Mouse (Mus musculus): ENCODE data around the gene Fbxo2. TPM values are rescaled to one million over a fixed set of nuclear protein-coding genes. Genes with fewer than 3 reads are reported as not detected.
"Not testable (repeated sequence)": the region's sequence is repeated elsewhere in the genome, so short reads cannot be mapped to it uniquely, and the experiment has no call there.

Gene Fbxo2
- polyA plus RNA-seq, 1 experiment from 2014 or later = 0.44 TPM

DNA sequence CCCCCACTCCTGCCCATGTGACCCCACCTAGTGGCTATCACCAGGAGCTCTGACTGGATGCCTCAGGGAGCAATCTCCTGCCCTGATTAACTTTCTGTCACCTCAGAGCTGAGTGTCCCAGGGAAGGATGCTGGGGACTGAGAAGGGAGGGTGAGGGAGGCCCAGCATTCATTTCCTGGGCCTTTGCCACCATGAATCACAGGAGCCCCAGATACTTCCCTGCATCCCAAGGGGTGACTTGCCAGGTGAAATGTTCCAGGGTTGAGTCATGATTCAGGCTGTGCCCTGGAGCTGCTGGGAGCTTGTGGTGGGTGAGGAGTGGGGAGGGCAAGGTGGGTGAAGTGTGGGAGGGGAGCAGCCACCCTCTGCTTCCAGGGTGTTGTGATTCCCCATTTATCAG, 17.3 kb downstream of the Fbxo2 start:
- ATAC-seq = no peak
- Histone ChIP-seq H3K36me3 (ENCODE audit: control insufficient read depth, insufficient read depth) (no peaks in the 10 kb centered on the region), H3K27me3 (replicated peaks; ENCODE audit: control insufficient read depth, insufficient read depth, low read length) (peaks cover 36% of the 10 kb centered on the region), H3K9ac (ENCODE audit: low read depth, low read length) (no peak overlapping the region), H3K4me2 (replicated peaks; ENCODE audit: low read depth) (no peak overlapping the region), H3K4me3 (ENCODE audit: low read depth, low read length) (no peak overlapping the region), H3K4me1 (replicated peaks; ENCODE audit: control insufficient read depth, insufficient read depth, low read length) (no peaks in the 10 kb centered on the region), H3K9me3 (ENCODE audit: control insufficient read depth) (no peaks in the 10 kb centered on the region), H3K27ac (ENCODE audit: low read depth, low read length) (no peak overlapping the region)
- TF ChIP-seq CTCF (IDR thresholded peaks at IDR 0.05; ENCODE audit: low read depth) = no peak

DNA sequence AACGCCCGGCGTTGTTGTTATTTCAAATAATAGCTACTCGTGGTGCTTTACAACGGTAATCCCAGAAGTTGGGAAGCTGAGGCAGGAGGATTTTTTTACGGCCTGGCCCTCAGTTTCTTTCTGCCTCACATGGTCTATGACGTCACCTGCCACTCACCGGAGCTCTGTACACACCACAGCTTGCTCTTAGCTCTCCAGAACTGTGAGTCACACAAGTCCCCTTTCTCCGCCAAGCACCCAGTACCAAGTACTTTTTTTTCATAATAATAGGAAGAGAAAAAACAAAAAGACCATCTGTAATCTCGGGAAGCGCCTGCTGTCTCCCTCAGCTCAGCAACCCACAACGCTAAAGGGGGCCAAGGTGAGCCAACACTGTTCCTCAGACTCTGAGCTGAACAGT, 21.1 kb downstream of the Fbxo2 start:
- Histone ChIP-seq H3K4me2 (replicated peaks; ENCODE audit: low read depth) (no peak overlapping the region), H3K9ac (ENCODE audit: low read depth, low read length) (no peak overlapping the region), H3K36me3 (ENCODE audit: control insufficient read depth, insufficient read depth) (no peaks in the 10 kb centered on the region), H3K27ac (ENCODE audit: low read depth, low read length) (no peak overlapping the region), H3K27me3 (replicated peaks; ENCODE audit: control insufficient read depth, insufficient read depth, low read length) (no peaks in the 10 kb centered on the region), H3K4me1 (replicated peaks; ENCODE audit: control insufficient read depth, insufficient read depth, low read length) (no peaks in the 10 kb centered on the region), H3K4me3 (ENCODE audit: low read depth, low read length) (no peak overlapping the region), H3K9me3 (ENCODE audit: control insufficient read depth) (no peaks in the 10 kb centered on the region)
- no peak for ATAC-seq
- no peak for TF ChIP-seq CTCF (IDR thresholded peaks at IDR 0.05; ENCODE audit: low read depth)
- WGBS = 87% methylated on average over 12 of the region's 12 CpGs

DNA sequence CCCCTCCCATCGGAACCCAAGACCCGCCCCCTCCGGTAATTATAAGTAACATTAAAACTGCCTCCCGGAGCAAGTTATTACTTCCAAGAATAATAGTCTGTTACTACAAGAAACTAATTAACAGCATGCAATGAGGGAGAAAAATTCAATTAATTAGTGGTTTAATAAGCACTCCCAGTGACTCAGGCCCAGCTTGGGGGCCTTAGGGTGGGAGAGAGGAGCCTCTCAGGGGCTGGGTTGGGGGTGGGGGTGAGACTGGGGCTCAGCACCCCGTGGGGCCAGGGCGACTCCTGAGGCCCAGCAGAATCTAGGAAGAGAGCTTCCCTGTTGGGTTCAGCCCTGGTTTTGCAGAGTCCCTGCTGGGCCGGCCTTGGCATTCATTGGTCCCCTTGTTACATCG, 21.9 kb downstream of the Fbxo2 start:
- H3K4me2 ChIP-seq (replicated peaks; ENCODE audit: low read depth) = no peak overlapping the region
- H3K4me1 ChIP-seq (replicated peaks; ENCODE audit: control insufficient read depth, insufficient read depth, low read length) = no peaks in the 10 kb centered on the region
- no peaks in the 10 kb centered on the region for H3K9me3 ChIP-seq (ENCODE audit: control insufficient read depth)
- WGBS = 33% methylated on average over 8 of the region's 8 CpGs
- no peak for ATAC-seq
- H3K36me3 ChIP-seq (ENCODE audit: control insufficient read depth, insufficient read depth) = no peaks in the 10 kb centered on the region
- H3K27me3 ChIP-seq (replicated peaks; ENCODE audit: control insufficient read depth, insufficient read depth, low read length) = no peaks in the 10 kb centered on the region
- no peak overlapping the region for H3K27ac ChIP-seq (ENCODE audit: low read depth, low read length)
- TF ChIP-seq CTCF (IDR thresholded peaks at IDR 0.05; ENCODE audit: low read depth) = no peak
- no peak overlapping the region for H3K4me3 ChIP-seq (ENCODE audit: low read depth, low read length)
- H3K9ac ChIP-seq (ENCODE audit: low read depth, low read length) = no peak overlapping the region

DNA sequence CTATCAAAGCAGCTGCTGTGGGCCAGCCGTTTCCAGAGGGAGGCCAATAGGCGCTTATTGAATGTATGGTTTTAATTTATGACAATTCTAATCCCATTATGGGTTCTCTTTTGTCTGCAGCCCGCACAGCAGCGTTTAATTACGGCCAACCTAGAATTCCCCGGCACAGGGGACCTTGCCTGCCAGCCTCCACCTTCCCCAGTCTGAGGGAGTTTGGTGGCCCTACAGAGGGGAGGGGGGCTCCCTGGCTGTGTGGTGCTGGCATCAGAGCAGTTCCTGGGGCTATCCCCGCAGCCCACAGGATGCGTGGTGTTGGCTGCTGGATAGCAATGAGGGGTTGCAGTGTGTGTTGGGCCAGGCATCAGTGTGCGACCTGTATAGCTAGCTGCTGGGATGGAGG, 24.1 kb downstream of the Fbxo2 start:
- Histone ChIP-seq H3K27ac (ENCODE audit: low read depth, low read length) (no peak overlapping the region), H3K27me3 (replicated peaks; ENCODE audit: control insufficient read depth, insufficient read depth, low read length) (no peaks in the 10 kb centered on the region), H3K36me3 (ENCODE audit: control insufficient read depth, insufficient read depth) (no peaks in the 10 kb centered on the region), H3K4me2 (replicated peaks; ENCODE audit: low read depth) (no peak overlapping the region), H3K9ac (ENCODE audit: low read depth, low read length) (no peak overlapping the region), H3K4me1 (replicated peaks; ENCODE audit: control insufficient read depth, insufficient read depth, low read length) (no peaks in the 10 kb centered on the region), H3K9me3 (ENCODE audit: control insufficient read depth) (no peaks in the 10 kb centered on the region), H3K4me3 (ENCODE audit: low read depth, low read length) (no peak overlapping the region)
- no peak for ATAC-seq
- WGBS = 69% methylated on average over 9 of the region's 9 CpGs
- TF ChIP-seq CTCF (IDR thresholded peaks at IDR 0.05; ENCODE audit: low read depth) = no peak

DNA sequence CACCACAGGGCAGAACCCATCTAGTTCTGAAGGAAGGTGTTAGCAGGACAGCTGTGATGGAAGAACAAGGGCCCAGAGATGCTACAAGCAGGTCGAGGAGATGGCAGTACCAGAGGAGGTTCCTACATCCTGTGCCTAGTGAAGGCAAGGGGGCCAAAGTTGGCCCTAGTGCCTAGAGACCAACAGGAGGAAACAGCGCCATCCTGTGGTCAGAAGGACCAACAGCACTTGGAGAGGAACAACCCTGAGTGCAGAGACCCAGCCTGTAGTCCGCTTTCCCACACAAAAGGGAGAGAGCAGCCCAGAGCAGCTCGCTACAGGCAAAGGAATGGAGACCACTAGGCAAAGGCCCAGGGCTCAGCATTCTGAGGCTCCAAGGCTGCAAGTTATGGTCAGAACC, 25.4 kb downstream of the Fbxo2 start:
- ATAC-seq = no peak
- no peak overlapping the region for H3K27ac ChIP-seq (ENCODE audit: low read depth, low read length)
- WGBS = 58% methylated on average over 4 of the region's 4 CpGs
- H3K36me3 ChIP-seq (ENCODE audit: control insufficient read depth, insufficient read depth) = no peaks in the 10 kb centered on the region
- no peak overlapping the region for H3K4me3 ChIP-seq (ENCODE audit: low read depth, low read length)
- no peak overlapping the region for H3K4me2 ChIP-seq (replicated peaks; ENCODE audit: low read depth)
- H3K9ac ChIP-seq (ENCODE audit: low read depth, low read length) = no peak overlapping the region
- TF ChIP-seq CTCF (IDR thresholded peaks at IDR 0.05; ENCODE audit: low read depth) = peak; percentile 14; the same call in 1 of the 2 replicates
- no peaks in the 10 kb centered on the region for H3K4me1 ChIP-seq (replicated peaks; ENCODE audit: control insufficient read depth, insufficient read depth, low read length)
- H3K9me3 ChIP-seq (ENCODE audit: control insufficient read depth) = no peaks in the 10 kb centered on the region
- no peaks in the 10 kb centered on the region for H3K27me3 ChIP-seq (replicated peaks; ENCODE audit: control insufficient read depth, insufficient read depth, low read length)

DNA sequence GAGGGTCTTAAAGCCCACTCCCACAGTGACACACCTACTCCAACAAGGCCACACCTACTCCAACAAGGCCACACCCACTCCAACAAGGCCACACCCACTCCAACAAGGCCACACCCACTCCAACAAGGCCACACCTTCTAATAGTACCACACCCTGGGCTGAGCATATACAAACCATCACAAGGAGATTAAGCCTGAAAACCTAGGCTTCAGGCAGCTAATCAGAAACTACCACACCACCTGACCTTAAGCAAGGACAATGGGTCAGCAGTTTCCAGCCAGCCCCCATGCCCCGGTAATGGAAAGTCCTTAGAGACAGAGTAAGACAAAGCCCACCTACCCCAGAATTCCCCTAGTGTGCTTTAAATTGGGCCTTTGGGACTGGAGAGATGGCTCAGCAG, 28.3 kb downstream of the Fbxo2 start:
- ATAC-seq = not testable (repeated sequence)
- 92% methylated on average over 1 of the region's 1 CpGs for WGBS

DNA sequence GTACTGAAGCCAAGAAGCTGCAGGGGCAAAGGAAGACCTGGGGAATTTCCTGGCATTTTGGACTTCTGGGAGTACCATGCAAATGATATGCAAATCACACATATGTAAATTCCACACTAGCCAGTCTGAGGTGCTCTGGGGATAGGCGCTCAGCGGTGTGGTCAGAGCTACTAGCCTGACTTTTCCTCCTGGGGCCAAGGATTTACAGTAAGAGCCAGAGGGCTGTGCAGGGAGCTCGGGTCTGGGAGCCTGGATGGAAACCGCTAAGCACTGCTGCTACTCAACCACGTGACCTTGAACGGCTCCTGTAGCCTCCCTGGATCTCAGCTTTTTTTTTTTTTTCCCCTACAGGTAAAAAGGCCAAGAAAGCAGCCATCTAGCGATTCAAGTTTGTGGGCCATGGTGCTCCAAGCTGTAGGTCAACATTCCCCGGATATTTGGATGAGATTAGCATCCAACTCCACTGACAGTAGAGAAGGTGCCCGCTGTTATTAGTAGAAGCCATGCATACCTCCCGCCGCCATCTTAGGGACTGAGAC, 32.4 kb downstream of the Fbxo2 start:
- Histone ChIP-seq H3K27me3 (replicated peaks; ENCODE audit: control insufficient read depth, insufficient read depth, low read length) (no peaks in the 10 kb centered on the region), H3K36me3 (ENCODE audit: control insufficient read depth, insufficient read depth) (no peaks in the 10 kb centered on the region), H3K27ac (ENCODE audit: low read depth, low read length) (no peak overlapping the region), H3K4me1 (replicated peaks; ENCODE audit: control insufficient read depth, insufficient read depth, low read length) (no peaks in the 10 kb centered on the region), H3K4me3 (ENCODE audit: low read depth, low read length) (no peak overlapping the region), H3K9me3 (ENCODE audit: control insufficient read depth) (no peaks in the 10 kb centered on the region), H3K4me2 (replicated peaks; ENCODE audit: low read depth) (no peak overlapping the region), H3K9ac (ENCODE audit: low read depth, low read length) (no peak overlapping the region)
- ATAC-seq = no peak
- WGBS = 24% methylated on average over 11 of the region's 11 CpGs
- TF ChIP-seq CTCF (IDR thresholded peaks at IDR 0.05; ENCODE audit: low read depth) = no peak

More for the DNA sequence above, 28.3 kb downstream of the Fbxo2 start:
- not testable (repeated sequence) for H3K4me2 ChIP-seq (replicated peaks; ENCODE audit: low read depth); H3K4me1 ChIP-seq (replicated peaks; ENCODE audit: control insufficient read depth, insufficient read depth, low read length); H3K4me3 ChIP-seq (ENCODE audit: low read depth, low read length); H3K36me3 ChIP-seq (ENCODE audit: control insufficient read depth, insufficient read depth); H3K27ac ChIP-seq (ENCODE audit: low read depth, low read length); H3K9ac ChIP-seq (ENCODE audit: low read depth, low read length); H3K27me3 ChIP-seq (replicated peaks; ENCODE audit: control insufficient read depth, insufficient read depth, low read length); H3K9me3 ChIP-seq (ENCODE audit: control insufficient read depth)
